Mouse (Mus musculus): Measurements from ENCODE around the gene Atp1a2. TPM values are rescaled to one million over a fixed set of nuclear protein-coding genes. Genes with fewer than 3 reads are reported as not detected.

The Atp1a2 gene
- polyA plus RNA-seq, 1 experiment from 2014 or later = 13.7 TPM

DNA sequence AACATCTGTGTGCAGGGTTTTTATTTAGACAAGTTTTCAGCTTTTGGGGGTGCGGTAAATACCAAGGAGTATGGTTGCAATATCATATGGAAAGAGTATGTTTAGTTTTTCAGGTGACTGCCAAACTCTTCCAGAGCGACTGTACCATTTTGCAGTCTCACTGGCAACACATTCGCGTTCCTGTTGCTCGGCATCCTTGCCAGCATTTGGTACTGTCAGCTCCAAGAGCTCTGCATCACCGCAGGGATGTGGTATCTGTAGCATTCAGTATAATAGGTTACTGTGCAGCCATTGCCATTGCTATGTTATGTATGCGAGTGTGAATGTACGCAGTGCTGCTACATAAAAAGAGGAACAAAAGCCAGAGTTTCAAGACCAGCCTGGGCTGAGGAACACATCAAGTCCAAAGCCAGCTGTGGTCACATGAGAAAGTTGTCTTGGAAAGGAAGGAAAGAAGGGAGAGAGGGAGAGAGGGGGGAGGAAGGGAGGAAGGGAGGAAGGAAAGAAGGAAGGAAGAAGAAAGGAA, 33.6 kb upstream of the Atp1a2 start:
- Histone ChIP-seq H3K9ac (no peak overlapping the region), H3K36me3 (no peaks in the 10 kb centered on the region), H3K4me2 (replicated peaks) (no peak overlapping the region), H3K27me3 (peaks cover 44% of the 10 kb centered on the region), H3K4me3 (no peak overlapping the region), H3K27ac (no peak overlapping the region), H3K4me1 (peaks cover 16% of the 10 kb centered on the region), H3K9me3 (replicated peaks) (no peaks in the 10 kb centered on the region)
- WGBS = 65% methylated on average over 8 of the region's 8 CpGs
- no peak for ATAC-seq (ENCODE audit: low FRiP score)

- Histone ChIP-seq H3K4me1 (peaks cover 25% of the 10 kb centered on the region), H3K4me3 (no peak overlapping the region), H3K27me3 (peaks cover 57% of the 10 kb centered on the region), H3K36me3 (no peaks in the 10 kb centered on the region), H3K4me2 (replicated peaks) (peak overlapping the region; percentile 51), H3K9ac (peak overlapping the region; percentile 19; the same call in 1 of the 2 replicates), H3K9me3 (replicated peaks) (no peaks in the 10 kb centered on the region), H3K27ac (no peak overlapping the region)
- ATAC-seq (ENCODE audit: low FRiP score) = no peak
- WGBS = 75% methylated on average over 6 of the region's 6 CpGs
These were observed 31.8 kb upstream of the Atp1a2 start for GRCm38 (mm10) chr1:172329616-172330015.

DNA sequence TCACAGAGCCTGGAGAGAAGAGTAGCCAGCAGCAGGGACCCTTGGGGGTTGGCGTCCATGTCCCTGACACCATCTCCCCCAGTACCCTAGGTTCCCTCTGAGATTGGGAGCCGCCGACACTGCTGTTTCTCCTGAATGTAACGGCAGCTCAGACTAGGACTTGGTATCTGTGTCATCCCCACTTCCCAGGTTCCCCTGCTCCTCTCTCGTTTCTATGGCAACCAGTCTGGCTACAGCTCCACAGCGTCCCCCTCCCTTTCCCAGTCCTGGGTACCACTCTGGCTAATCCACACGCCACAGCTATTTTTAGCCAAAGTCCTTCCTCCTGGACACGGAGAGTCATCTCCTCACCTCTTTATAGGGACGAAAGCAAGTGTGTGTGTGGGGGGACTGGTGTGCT, 31.3 kb upstream of the Atp1a2 start, which contains the start of gene Kcnj9:
Kcnj9 (minus strand) TSS at position 188 of the 400 bp plus-strand sequence.
- ATAC-seq (ENCODE audit: low FRiP score) = peak; percentile 77
- Histone ChIP-seq H3K4me1 (peaks cover 27% of the 10 kb centered on the region), H3K36me3 (no peaks in the 10 kb centered on the region), H3K9me3 (replicated peaks) (no peaks in the 10 kb centered on the region), H3K4me2 (replicated peaks) (peak within 1 kb of the TSS; percentile 51), H3K27me3 (peaks cover 56% of the 10 kb centered on the region), H3K27ac (no peak within 1 kb of the TSS), H3K9ac (peak within 1 kb of the TSS; percentile 50), H3K4me3 (peak within 1 kb of the TSS; percentile 22; the same call in 1 of the 2 replicates)
- 22% methylated on average over 9 of the region's 9 CpGs for WGBS

GRCm38 (mm10) chr1:172328461-172328860, 30.6 kb upstream of the Atp1a2 start:
- peaks cover 56% of the 10 kb centered on the region for H3K27me3 ChIP-seq
- ATAC-seq (ENCODE audit: low FRiP score) = no peak
- H3K9ac ChIP-seq = no peak overlapping the region
- no peak overlapping the region for H3K27ac ChIP-seq
- peaks cover 27% of the 10 kb centered on the region for H3K4me1 ChIP-seq
- H3K9me3 ChIP-seq (replicated peaks) = no peaks in the 10 kb centered on the region
- H3K36me3 ChIP-seq = no peaks in the 10 kb centered on the region
- 80% methylated on average over 7 of the region's 7 CpGs for WGBS
- 0 out of 2 replicates have a peak overlapping the region, but pooled peaks have one; percentile 22 for H3K4me3 ChIP-seq
- H3K4me2 ChIP-seq (replicated peaks) = peak overlapping the region; percentile 51; the same call in 1 of the 2 replicates

DNA sequence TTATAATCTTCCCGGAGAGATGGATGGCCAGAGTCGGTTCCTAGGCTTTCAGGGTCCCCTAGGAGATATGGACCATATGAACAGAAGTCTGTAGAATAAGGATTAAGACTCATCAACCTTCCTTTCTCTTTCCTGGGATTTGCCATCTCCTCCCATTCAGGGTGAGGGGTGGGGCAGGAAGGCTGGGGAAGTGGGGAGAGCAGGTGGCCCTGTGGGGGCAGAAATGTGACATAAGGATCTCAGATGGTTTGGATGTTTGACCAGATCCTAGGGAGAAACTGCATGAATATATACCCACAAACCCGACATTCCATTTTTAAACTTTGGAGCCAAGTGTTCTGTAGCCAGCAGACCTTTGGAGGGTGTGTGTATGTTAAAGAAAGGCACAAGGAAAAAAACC, 30.2 kb upstream of the Atp1a2 start:
- no peaks in the 10 kb centered on the region for H3K9me3 ChIP-seq (replicated peaks)
- H3K36me3 ChIP-seq = no peaks in the 10 kb centered on the region
- no peak overlapping the region for H3K9ac ChIP-seq
- no peak overlapping the region for H3K4me3 ChIP-seq
- no peak overlapping the region for H3K4me2 ChIP-seq (replicated peaks)
- peaks cover 30% of the 10 kb centered on the region for H3K4me1 ChIP-seq
- peaks cover 56% of the 10 kb centered on the region for H3K27me3 ChIP-seq
- no peak for ATAC-seq (ENCODE audit: low FRiP score)
- H3K27ac ChIP-seq = no peak overlapping the region
- WGBS = 84% methylated on average over 3 of the region's 3 CpGs

DNA sequence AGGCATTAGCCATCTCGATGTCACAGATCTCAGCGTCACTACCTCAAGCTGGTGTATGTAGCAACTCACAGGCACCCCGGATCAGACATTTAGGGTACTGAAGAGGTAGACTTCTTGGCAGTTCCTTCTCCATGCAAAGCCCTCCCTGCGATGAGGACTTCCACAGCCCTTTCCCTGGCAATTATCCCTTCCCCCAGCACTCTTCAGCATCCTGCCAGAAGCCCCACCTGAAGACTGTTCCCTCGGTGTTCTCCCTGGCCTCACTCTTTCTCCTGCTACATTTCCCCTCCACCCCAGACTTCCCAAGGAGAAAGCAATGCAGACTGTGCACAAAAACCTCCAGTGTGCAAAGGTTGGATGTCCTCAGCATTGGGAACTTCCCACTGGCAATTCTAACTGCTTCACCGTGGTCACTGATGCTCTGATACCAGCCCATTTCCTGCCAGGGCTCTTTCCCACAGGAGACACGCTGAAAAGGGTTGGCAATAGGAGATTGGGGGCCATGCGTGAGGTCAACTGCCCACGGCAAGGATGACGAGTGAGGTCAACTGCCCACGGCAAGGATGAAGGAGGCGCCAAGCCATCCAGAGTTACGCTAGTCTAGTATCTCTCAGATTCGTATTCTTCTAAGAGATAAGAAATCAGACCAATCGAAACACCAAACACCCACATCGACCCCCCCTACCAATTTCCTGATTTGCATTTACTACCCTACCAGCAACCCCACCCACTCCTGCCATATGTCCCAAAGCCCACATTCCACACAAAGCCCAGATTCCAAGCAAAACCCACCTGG, 29.5 kb upstream of the Atp1a2 start:
- Histone ChIP-seq H3K9me3 (replicated peaks) (no peaks in the 10 kb centered on the region), H3K4me3 (no peak overlapping the region), H3K27me3 (peaks cover 56% of the 10 kb centered on the region), H3K36me3 (no peaks in the 10 kb centered on the region), H3K4me1 (peaks cover 35% of the 10 kb centered on the region), H3K27ac (no peak overlapping the region), H3K9ac (no peak overlapping the region), H3K4me2 (replicated peaks) (no peak overlapping the region)
- WGBS = 86% methylated on average over 16 of the region's 16 CpGs
- ATAC-seq (ENCODE audit: low FRiP score) = no peak

GRCm38 (mm10) chr1:172326684-172327083, 28.8 kb upstream of the Atp1a2 start:
- ATAC-seq (ENCODE audit: low FRiP score) = no peak
- H3K4me3 ChIP-seq = peak overlapping the region; percentile 45; the same call in 1 of the 2 replicates
- peaks cover 55% of the 10 kb centered on the region for H3K27me3 ChIP-seq
- no peaks in the 10 kb centered on the region for H3K9me3 ChIP-seq (replicated peaks)
- H3K4me1 ChIP-seq = peaks cover 35% of the 10 kb centered on the region
- no peak overlapping the region for H3K9ac ChIP-seq
- no peak overlapping the region for H3K27ac ChIP-seq
- H3K4me2 ChIP-seq (replicated peaks) = peak overlapping the region; percentile 79
- no peaks in the 10 kb centered on the region for H3K36me3 ChIP-seq
- 56% methylated on average over 11 of the region's 11 CpGs for WGBS

GRCm38 (mm10) chr1:172325680-172326535, 28.0 kb upstream of the Atp1a2 start:
- H3K9ac ChIP-seq = peak overlapping the region; percentile 59
- H3K27ac ChIP-seq = no peak overlapping the region; the same call in 1 of the 2 replicates
- peak overlapping the region; percentile 45 for H3K4me3 ChIP-seq
- H3K36me3 ChIP-seq = peaks cover 2% of the 10 kb centered on the region
- 18% methylated on average over 94 of the region's 94 CpGs for WGBS
- peaks cover 40% of the 10 kb centered on the region for H3K4me1 ChIP-seq
- peaks cover 51% of the 10 kb centered on the region for H3K27me3 ChIP-seq
- ATAC-seq (ENCODE audit: low FRiP score) = peak; percentile 18
- H3K4me2 ChIP-seq (replicated peaks) = peak overlapping the region; percentile 79
- H3K9me3 ChIP-seq (replicated peaks) = no peaks in the 10 kb centered on the region

- whole genome bisulfite sequencing = 13% methylated on average over 7 of the region's 7 CpGs
- Histone ChIP-seq H3K4me3 (no peak overlapping the region), H3K36me3 (peaks cover 6% of the 10 kb centered on the region), H3K9me3 (replicated peaks) (no peaks in the 10 kb centered on the region), H3K27ac (0 out of 2 replicates have a peak overlapping the region, but pooled peaks have one; percentile 31), H3K27me3 (peaks cover 48% of the 10 kb centered on the region), H3K9ac (no peak overlapping the region), H3K4me1 (peaks cover 50% of the 10 kb centered on the region), H3K4me2 (replicated peaks) (no peak overlapping the region)
- ATAC-seq (ENCODE audit: low FRiP score) = peak; percentile 30
These were observed 26.9 kb upstream of the Atp1a2 start for GRCm38 (mm10) chr1:172324725-172325124.

GRCm38 (mm10) chr1:172323801-172324359, 26.0 kb upstream of the Atp1a2 start:
- H3K4me1 ChIP-seq = peaks cover 50% of the 10 kb centered on the region
- H3K4me3 ChIP-seq = no peak overlapping the region
- H3K9me3 ChIP-seq (replicated peaks) = no peaks in the 10 kb centered on the region
- 63% methylated on average over 6 of the region's 6 CpGs for WGBS
- 0 out of 2 replicates have a peak overlapping the region, but pooled peaks have one; percentile 25 for H3K27ac ChIP-seq
- peaks cover 13% of the 10 kb centered on the region for H3K36me3 ChIP-seq
- no peak overlapping the region for H3K4me2 ChIP-seq (replicated peaks)
- no peak for ATAC-seq (ENCODE audit: low FRiP score)
- peaks cover 41% of the 10 kb centered on the region for H3K27me3 ChIP-seq
- no peak overlapping the region for H3K9ac ChIP-seq

GRCm38 (mm10) chr1:172323298-172323697, 25.4 kb upstream of the Atp1a2 start:
- Histone ChIP-seq H3K36me3 (peaks cover 19% of the 10 kb centered on the region), H3K4me1 (peaks cover 52% of the 10 kb centered on the region), H3K9me3 (replicated peaks) (no peaks in the 10 kb centered on the region), H3K4me3 (no peak overlapping the region), H3K27ac (0 out of 2 replicates have a peak overlapping the region, but pooled peaks have one; percentile 25), H3K4me2 (replicated peaks) (no peak overlapping the region), H3K9ac (no peak overlapping the region), H3K27me3 (peaks cover 35% of the 10 kb centered on the region)
- ATAC-seq (ENCODE audit: low FRiP score) = no peak
- 16% methylated on average over 5 of the region's 5 CpGs for WGBS
